Mouse (Mus musculus) forebrain, embryonic 11.5 days (tissue): ENCODE results near the gene Ccdc144b. TPM values are rescaled to one million over a fixed set of nuclear protein-coding genes. Genes with fewer than 3 reads are reported as not detected.

Experiments
- ATAC-seq: fragments of 200-750 bp; cut with Nextera tagmentation; replicated peaks from 2 replicates; pipeline ENCODE4 v1.8.0; 2017; ENCODE audit warnings: moderate TSS enrichment; ENCODE audit not compliant: low FRiP score
- DNase-seq: peaks from one replicate; pipeline ENCODE4 v3.0.0-alpha.2; 2017; ENCODE audit warnings: low spot score
- H3K27ac ChIP-seq: fragments of 300-500 bp; sonication (generic); 2 replicates; pipeline ENCODE4 v1.5.1; 2014; ENCODE audit warnings: low read depth, low read length
- H3K27me3 ChIP-seq: fragments of 300-500 bp; sonication (generic); 2 replicates; pipeline ENCODE4 v1.6.1; 2014; ENCODE audit warnings: mild to moderate bottlenecking, low read length, mixed read lengths; ENCODE audit not compliant: control insufficient read depth, insufficient read depth
- H3K36me3 ChIP-seq: fragments of 300-500 bp; sonication (generic); 2 replicates; pipeline ENCODE4 v1.6.1; 2014; ENCODE audit warnings: mild to moderate bottlenecking, low read length, moderate library complexity, mixed read lengths; ENCODE audit not compliant: control insufficient read depth, insufficient read depth
- H3K4me1 ChIP-seq: fragments of 300-500 bp; sonication (generic); replicated peaks from 2 replicates; pipeline ENCODE4 v1.6.1; 2014; ENCODE audit warnings: low read length, mixed read lengths; ENCODE audit not compliant: control insufficient read depth, insufficient read depth
- H3K4me2 ChIP-seq: fragments of 300-500 bp; sonication (generic); 2 replicates; pipeline ENCODE4 v1.6.1; 2014; ENCODE audit warnings: low read depth, mild to moderate bottlenecking, low read length, moderate library complexity, mixed read lengths; ENCODE audit not compliant: severe bottlenecking
- H3K4me3 ChIP-seq: fragments of 300-500 bp; sonication (generic); 2 replicates; pipeline ENCODE4 v1.5.1; 2014; ENCODE audit warnings: low read depth, low read length
- H3K9ac ChIP-seq: fragments of 300-500 bp; sonication (generic); 2 replicates; pipeline ENCODE4 v1.6.1; 2014; ENCODE audit warnings: low read length
- H3K9me3 ChIP-seq: fragments of 300-500 bp; sonication (generic); 2 replicates; pipeline ENCODE4 v1.6.1; 2016; ENCODE audit warnings: low read length, mixed read lengths; ENCODE audit not compliant: control insufficient read depth
- WGBS: fragments of 180-500 bp; shearing (Covaris S2); extraction: QIAGEN DNeasy Blood & Tissue Kit; methylation state at CpG from one replicate; pipeline ENCODE4 v1.1.7; 2014; 5-methylcytosine and 5-hydroxymethylcytosine counted together
- polyA plus RNA-seq: library from polyadenylated mRNA; unstranded; fragments of >200 nt; fragmentation: Nextera tagmentation; extraction: Ambion mirVana; gene quantifications from 2 replicates; pipeline ENCODE4 v1.2.1, GENCODE M21; 2014

Ccdc144b gene
- polyA plus RNA-seq, result not detected in 2 replicates

- WGBS, result 89% methylated on average over 6 of the region's 6 CpGs
- no peaks in the 10 kb centered on the region for H3K27me3 ChIP-seq
- no peak within 1 kb of the TSS for H3K9ac ChIP-seq
- no peak within 1 kb of the TSS for H3K27ac ChIP-seq
- H3K4me1 ChIP-seq, result no peaks in the 10 kb centered on the region
- no peaks in the 10 kb centered on the region for H3K36me3 ChIP-seq
- DNase-seq (no peak), ATAC-seq (no peak)
- no peaks in the 10 kb centered on the region for H3K9me3 ChIP-seq
- H3K4me2 ChIP-seq, result no peak within 1 kb of the TSS
- no peak within 1 kb of the TSS for H3K4me3 ChIP-seq
These were observed at the start of gene Ccdc144b for GRCm38 (mm10) chr3:36053447-36053846. TSS of gene Ccdc144b (minus strand) at chr3:36053547.

- H3K4me3 ChIP-seq, result no peak overlapping the region
- no peak overlapping the region for H3K27ac ChIP-seq
- H3K9me3 ChIP-seq, result no peaks in the 10 kb centered on the region
- no peak overlapping the region for H3K9ac ChIP-seq
- 80% methylated on average over 2 of the region's 2 CpGs for WGBS
- ATAC-seq, result no peak
- no peak for DNase-seq
- no peaks in the 10 kb centered on the region for H3K36me3 ChIP-seq
- H3K4me2 ChIP-seq, result no peak overlapping the region
- H3K27me3 ChIP-seq, result no peaks in the 10 kb centered on the region
- H3K4me1 ChIP-seq, result no peaks in the 10 kb centered on the region
These were observed 42.0 kb upstream of the Ccdc144b start for GRCm38 (mm10) chr3:36095371-36095770.

- Histone ChIP-seq H3K36me3 (peaks cover 6% of the 10 kb centered on the region), H3K4me3 (no peak overlapping the region), H3K9ac (no peak overlapping the region), H3K4me1 (no peaks in the 10 kb centered on the region), H3K9me3 (no peaks in the 10 kb centered on the region), H3K4me2 (no peak overlapping the region), H3K27me3 (no peaks in the 10 kb centered on the region), H3K27ac (no peak overlapping the region)
- 95% methylated on average over 9 of the region's 9 CpGs for WGBS
- ATAC-seq (no peak), DNase-seq (peak; percentile 24)
These were observed 34.2 kb upstream of the Ccdc144b start for GRCm38 (mm10) chr3:36087591-36087990.

DNA sequence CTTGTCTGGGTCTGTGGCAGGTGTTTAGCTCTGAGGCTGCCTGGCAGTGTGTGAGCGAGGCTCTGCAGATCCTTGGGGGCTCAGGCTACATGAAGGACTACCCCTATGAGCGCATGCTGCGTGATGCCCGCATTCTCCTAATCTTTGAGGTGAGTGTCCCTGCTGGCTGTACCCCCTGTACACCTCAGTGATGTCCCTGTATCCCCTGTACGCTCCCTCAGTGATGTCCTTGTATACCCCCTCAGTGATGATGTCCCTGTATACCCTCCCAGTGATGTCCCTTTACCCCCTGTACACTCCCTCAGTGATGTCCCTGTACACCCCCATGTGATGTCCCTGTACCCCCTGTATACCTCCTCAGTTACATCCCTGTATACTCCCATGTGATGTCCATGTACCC, 32.0 kb upstream of the Ccdc144b start:
- ATAC-seq (no peak), DNase-seq (no peak)
- Histone ChIP-seq H3K9ac (no peak overlapping the region), H3K4me2 (no peak overlapping the region), H3K9me3 (no peaks in the 10 kb centered on the region), H3K4me1 (no peaks in the 10 kb centered on the region), H3K27ac (no peak overlapping the region), H3K4me3 (no peak overlapping the region), H3K27me3 (no peaks in the 10 kb centered on the region), H3K36me3 (peaks cover 6% of the 10 kb centered on the region)
- WGBS, result 90% methylated on average over 5 of the region's 5 CpGs

DNA sequence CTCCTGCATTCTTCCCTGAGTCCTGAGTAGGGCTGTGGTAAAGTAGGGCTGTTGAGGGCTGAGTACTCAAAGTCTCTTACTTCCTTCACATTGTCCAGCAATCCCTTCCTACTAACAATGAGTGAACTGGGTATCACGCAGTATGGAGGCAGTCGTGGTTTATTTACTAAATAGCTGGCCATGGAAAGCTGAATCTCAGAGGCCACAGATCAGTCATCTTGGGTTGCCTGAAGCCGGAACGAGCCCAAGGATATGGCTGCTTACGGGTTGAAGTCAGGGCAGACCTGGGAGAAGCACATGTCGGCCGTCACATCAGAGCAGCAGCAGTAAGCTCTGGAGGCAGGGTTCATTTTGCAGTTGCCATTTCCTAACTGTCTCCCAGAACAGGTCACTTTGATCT, 30.0 kb upstream of the Ccdc144b start:
- 94% methylated on average over 7 of the region's 7 CpGs for WGBS
- H3K4me1 ChIP-seq, result no peaks in the 10 kb centered on the region
- ATAC-seq (no peak), DNase-seq (no peak)
- peaks cover 1% of the 10 kb centered on the region; the same call in 1 of the 2 replicates for H3K36me3 ChIP-seq
- no peak overlapping the region for H3K4me3 ChIP-seq
- H3K27ac ChIP-seq, result no peak overlapping the region
- no peak overlapping the region for H3K9ac ChIP-seq
- no peaks in the 10 kb centered on the region for H3K27me3 ChIP-seq
- no peaks in the 10 kb centered on the region for H3K9me3 ChIP-seq
- H3K4me2 ChIP-seq, result no peak overlapping the region

DNA sequence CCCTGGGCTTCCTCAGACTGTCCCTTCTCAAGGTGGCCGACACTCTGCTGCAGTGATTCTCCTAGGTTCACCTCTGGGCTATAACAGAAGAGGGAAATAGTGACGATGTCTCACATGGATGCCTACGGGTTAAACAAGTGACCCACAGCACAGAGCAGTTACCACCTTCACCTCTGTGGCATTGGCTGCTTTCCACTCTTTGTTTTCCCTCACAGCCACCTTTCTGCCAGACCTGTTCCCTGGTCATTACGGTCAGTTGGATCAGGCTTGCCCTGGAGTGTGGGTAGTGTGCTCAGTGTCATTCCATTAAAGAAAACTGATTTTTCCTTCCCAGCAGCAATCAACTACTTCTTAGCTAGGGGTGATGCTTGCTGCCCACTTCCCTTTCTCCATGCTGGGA, 29.5 kb upstream of the Ccdc144b start:
- Histone ChIP-seq H3K4me2 (no peak overlapping the region), H3K4me1 (no peaks in the 10 kb centered on the region), H3K27me3 (no peaks in the 10 kb centered on the region), H3K9me3 (no peaks in the 10 kb centered on the region), H3K27ac (no peak overlapping the region), H3K4me3 (no peak overlapping the region), H3K36me3 (no peaks in the 10 kb centered on the region; the same call in 1 of the 2 replicates), H3K9ac (no peak overlapping the region)
- DNase-seq (no peak), ATAC-seq (no peak)
- WGBS, result 96% methylated on average over 4 of the region's 4 CpGs

- H3K4me1 ChIP-seq, result no peaks in the 10 kb centered on the region
- 93% methylated on average over 5 of the region's 5 CpGs for WGBS
- ATAC-seq, result no peak
- H3K9me3 ChIP-seq, result no peaks in the 10 kb centered on the region
- no peak for DNase-seq
- H3K4me3 ChIP-seq, result no peak overlapping the region
- H3K27ac ChIP-seq, result no peak overlapping the region
- no peak overlapping the region for H3K9ac ChIP-seq
- H3K36me3 ChIP-seq, result peaks cover 2% of the 10 kb centered on the region; the same call in 1 of the 2 replicates
- no peaks in the 10 kb centered on the region for H3K27me3 ChIP-seq
- no peak overlapping the region for H3K4me2 ChIP-seq
These were observed 27.4 kb upstream of the Ccdc144b start for GRCm38 (mm10) chr3:36080741-36081140.

GRCm38 (mm10) chr3:36079886-36080285, 26.5 kb upstream of the Ccdc144b start:
- Histone ChIP-seq H3K4me3 (no peak overlapping the region), H3K36me3 (peaks cover 5% of the 10 kb centered on the region; the same call in 1 of the 2 replicates), H3K27ac (no peak overlapping the region), H3K4me2 (no peak overlapping the region), H3K9ac (no peak overlapping the region), H3K27me3 (no peaks in the 10 kb centered on the region), H3K4me1 (no peaks in the 10 kb centered on the region), H3K9me3 (no peaks in the 10 kb centered on the region)
- ATAC-seq (no peak), DNase-seq (no peak)
- 87% methylated on average over 5 of the region's 5 CpGs for WGBS

DNA sequence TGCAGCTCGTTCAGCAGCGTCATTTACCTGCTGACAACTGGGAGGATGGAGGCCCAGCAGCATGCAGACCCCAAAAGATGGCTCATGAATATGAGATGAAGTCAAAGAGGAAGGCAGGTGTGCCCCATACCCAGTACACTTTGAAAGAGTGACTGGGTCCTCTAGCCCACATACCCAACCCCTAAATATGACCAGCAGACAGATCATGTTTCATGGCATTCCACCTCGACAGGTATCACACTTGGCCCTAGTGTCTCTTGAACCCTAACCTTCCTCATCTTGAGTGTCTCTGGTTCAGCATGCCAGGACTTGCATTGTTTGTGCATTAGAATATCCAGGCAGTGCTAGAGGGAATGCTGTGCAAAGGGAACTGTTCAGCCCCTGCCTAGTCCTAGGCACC, 24.0 kb upstream of the Ccdc144b start:
- no peak for ATAC-seq
- Histone ChIP-seq H3K9me3 (no peaks in the 10 kb centered on the region), H3K36me3 (peaks cover 5% of the 10 kb centered on the region; the same call in 1 of the 2 replicates), H3K27ac (no peak overlapping the region), H3K4me2 (no peak overlapping the region), H3K27me3 (no peaks in the 10 kb centered on the region), H3K9ac (no peak overlapping the region), H3K4me1 (no peaks in the 10 kb centered on the region), H3K4me3 (no peak overlapping the region)
- DNase-seq, result no peak
- 91% methylated on average over 3 of the region's 3 CpGs for WGBS
